Mouse (Mus musculus) cerebellum, adult (tissue): ENCODE measurements around the gene Rsph3a.

Source experiments
- ATAC-seq: cut with Nextera tagmentation; 2 replicates; pipeline ENCODE4 v1.9.2; 2017; ENCODE audit warnings: mild to moderate bottlenecking, moderate library complexity, mixed read lengths; ENCODE audit not compliant: insufficient number of reproducible peaks, low FRiP score, low TSS enrichment

The Rsph3a gene

GRCm38 (mm10) chr17:7945117-7946052, at the start of gene Rsph3a:
Gene Rsph3a (plus strand): TSS chr17:7945614.
- peak; percentile 87 for ATAC-seq

- no peak for ATAC-seq
Measured at GRCm38 (mm10) chr17:7896047-7896635, 49.3 kb upstream of the Rsph3a start.

- no peak for ATAC-seq
Measured at GRCm38 (mm10) chr17:7897120-7897519, 48.3 kb upstream of the Rsph3a start.

GRCm38 (mm10) chr17:7897756-7898155, 47.7 kb upstream of the Rsph3a start:
- ATAC-seq = no peak

- ATAC-seq = no peak
Measured at GRCm38 (mm10) chr17:7899233-7899632, 46.2 kb upstream of the Rsph3a start.

GRCm38 (mm10) chr17:7899961-7900360, 45.5 kb upstream of the Rsph3a start:
- ATAC-seq = no peak

- ATAC-seq = no peak
Measured at GRCm38 (mm10) chr17:7901536-7901935, 43.9 kb upstream of the Rsph3a start.

GRCm38 (mm10) chr17:7902362-7902761, 43.1 kb upstream of the Rsph3a start:
- ATAC-seq = no peak

GRCm38 (mm10) chr17:7904992-7905391, 40.4 kb upstream of the Rsph3a start:
- ATAC-seq = no peak

GRCm38 (mm10) chr17:7905936-7906685, 39.3 kb upstream of the Rsph3a start:
- ATAC-seq = no peak

GRCm38 (mm10) chr17:7914596-7915227, 30.7 kb upstream of the Rsph3a start:
- ATAC-seq = no peak

- no peak for ATAC-seq
Measured at GRCm38 (mm10) chr17:7915791-7916190, 29.6 kb upstream of the Rsph3a start.

GRCm38 (mm10) chr17:7916782-7917574, 28.4 kb upstream of the Rsph3a start:
- ATAC-seq = no peak

- ATAC-seq = no peak
Measured at GRCm38 (mm10) chr17:7918355-7918754, 27.1 kb upstream of the Rsph3a start.

GRCm38 (mm10) chr17:7919209-7919608, 26.2 kb upstream of the Rsph3a start:
- ATAC-seq = no peak

GRCm38 (mm10) chr17:7922564-7922963, 22.9 kb upstream of the Rsph3a start:
- ATAC-seq = no peak

GRCm38 (mm10) chr17:7924185-7924725, 21.2 kb upstream of the Rsph3a start:
- no peak for ATAC-seq

- ATAC-seq = no peak
Measured at GRCm38 (mm10) chr17:7925413-7926160, 19.8 kb upstream of the Rsph3a start, which contains the start of gene Tagap. Gene Tagap (plus strand): TSS chr17:7926000.
